8 mouse cellular contexts compared by ENCODE assay signal in the genomic region with DNA sequence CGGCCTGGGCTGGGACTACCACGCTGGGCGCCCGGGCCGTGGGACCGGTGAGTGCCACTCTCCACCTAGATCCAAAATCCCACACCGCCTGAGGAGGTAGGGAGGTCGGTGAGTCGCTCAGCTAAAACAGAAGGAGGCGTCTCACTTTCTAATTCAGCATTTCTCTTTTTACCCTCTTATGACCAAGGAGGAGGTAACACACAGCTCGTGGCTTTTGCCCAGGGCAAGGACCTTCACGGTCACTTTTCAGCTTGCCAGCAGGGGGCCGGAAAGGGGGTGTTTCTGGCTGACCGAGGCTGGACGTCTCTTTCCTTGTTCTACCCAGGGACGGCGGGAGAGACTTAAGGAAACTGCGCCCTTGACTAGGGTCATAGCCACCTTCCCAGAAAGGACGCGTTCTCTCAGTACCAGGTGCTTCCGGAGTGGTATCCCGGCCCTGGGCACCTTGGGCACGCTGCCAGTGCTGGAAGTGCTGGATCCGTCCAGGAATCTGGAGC. TPM values are rescaled to one million over a fixed set of nuclear protein-coding genes. Genes with fewer than 3 reads are reported as not detected.
A peak's percentile ranks its signal among the peaks of the same experiment; 100 is the strongest.
DNase-seq lines count a peak whose midpoint lies in the region; ATAC-seq lines count a peak whose summit lies in the region.

No protein-coding gene starts in this region.

- peak; percentile 30 for ATAC-seq in CD4-positive, CD25-positive, alpha-beta regulatory T cell, adult 4 months
- ATAC-seq in embryonic facial prominence, embryonic 12.5 days (ENCODE audit: insufficient number of reproducible peaks, insufficient read depth, low FRiP score, low TSS enrichment), result peak; percentile 7; the same call in 1 of the 2 replicates

- peak overlapping the region; percentile 82 for H3K9ac ChIP-seq in embryonic facial prominence, embryonic 12.5 days

- peaks cover 23% of the 10 kb centered on the region for H3K36me3 ChIP-seq in embryonic facial prominence, embryonic 12.5 days
- peaks cover 45% of the 10 kb centered on the region for H3K36me3 ChIP-seq in heart, embryonic 10.5 days

- peaks cover 14% of the 10 kb centered on the region for H3K4me1 ChIP-seq in embryonic facial prominence, embryonic 12.5 days
- H3K4me1 ChIP-seq in heart, embryonic 10.5 days, result peaks cover 19% of the 10 kb centered on the region

- under 1% methylated on average over 24 of the region's 24 CpGs for WGBS in embryonic facial prominence, embryonic 12.5 days
- under 1% methylated on average over 24 of the region's 24 CpGs for WGBS in heart, embryonic 10.5 days

- no peaks in the 10 kb centered on the region for H3K9me3 ChIP-seq in embryonic facial prominence, embryonic 12.5 days
- no peaks in the 10 kb centered on the region for H3K9me3 ChIP-seq in heart, embryonic 10.5 days

- peak overlapping the region; percentile 86 for H3K4me3 ChIP-seq in embryonic facial prominence, embryonic 12.5 days
- peak overlapping the region; percentile 93 for H3K4me3 ChIP-seq in heart, embryonic 10.5 days

- peak overlapping the region; percentile 94 for H3K27ac ChIP-seq in embryonic facial prominence, embryonic 12.5 days
- H3K27ac ChIP-seq in heart, embryonic 10.5 days, result peak overlapping the region; percentile 97

- H3K27me3 ChIP-seq in embryonic facial prominence, embryonic 12.5 days, result no peaks in the 10 kb centered on the region
- H3K27me3 ChIP-seq in heart, embryonic 10.5 days (ENCODE audit: insufficient read depth, poor library complexity, severe bottlenecking), result no peaks in the 10 kb centered on the region

- DNase-seq in adrenal gland, adult 18-20 months (ENCODE audit: low spot score in 2 of 2), result peak; percentile 35 to 52
- peak; percentile 89 for DNase-seq in heart, embryonic 10.5 days (ENCODE audit: low spot score)
- peak; percentile 80 for DNase-seq in kidney, adult 9 months
- DNase-seq in lung, postnatal 10 days, result peak; percentile 82
- peak; percentile 44 for DNase-seq in ovary, adult 18-20 months (ENCODE audit: low spot score)
- DNase-seq in T-cell, adult 2 months (ENCODE audit: low spot score), result no peak

- H3K4me2 ChIP-seq in embryonic facial prominence, embryonic 12.5 days (replicated peaks), result peak overlapping the region; percentile 91

RNA-seq across cellular contexts. Expression of gene Pigw, which starts 0.4 kb away (rescaled TPM):
- 1 to 10 TPM; 1.6 to 2.5 TPM for polyA plus RNA-seq in CD4-positive, CD25-positive, alpha-beta regulatory T cell, adult 4 months (2017; shearing (Covaris generic))
- total RNA-seq in adrenal gland, adult 18-20 months (2021), result 1 to 10 TPM; 7.7 to 7.9 TPM
- 2.3 and 2.6 TPM in 2 replicates for polyA plus RNA-seq in embryonic facial prominence, embryonic 12.5 days (2016; fragmentation: Nextera tagmentation; extraction: Ambion mirVana)
- polyA plus RNA-seq in heart, embryonic 10.5 days (2016; fragmentation: Nextera tagmentation; extraction: Ambion mirVana), result 2.7 and 2.8 TPM in 2 replicates

RNA-seq across cellular contexts. Expression of gene Myo19, which starts 0.6 kb away (rescaled TPM):
- 1 to 10 TPM; 2.8 to 2.9 TPM for polyA plus RNA-seq in CD4-positive, CD25-positive, alpha-beta regulatory T cell, adult 4 months (2017; shearing (Covaris generic))
- total RNA-seq in adrenal gland, adult 18-20 months (2021), result 10 to 100 TPM in 1 of 2 experiments, 1 to 10 TPM in 1; 9.4 to 11.6 TPM
- polyA plus RNA-seq in embryonic facial prominence, embryonic 12.5 days (2016; fragmentation: Nextera tagmentation; extraction: Ambion mirVana), result 10.2 and 10.7 TPM in 2 replicates
- polyA plus RNA-seq in heart, embryonic 10.5 days (2016; fragmentation: Nextera tagmentation; extraction: Ambion mirVana), result 10.1 and 10.6 TPM in 2 replicates

RNA-seq across cellular contexts. Expression of gene Ggnbp2, which starts 9.9 kb away (rescaled TPM):
- polyA plus RNA-seq in CD4-positive, CD25-positive, alpha-beta regulatory T cell, adult 4 months (2017; shearing (Covaris generic)), result 100 to 1,000 TPM in 1 of 2 experiments, 10 to 100 TPM in 1; 85.3 to 138 TPM
- 10 to 100 TPM; 75.4 to 83.9 TPM for total RNA-seq in adrenal gland, adult 18-20 months (2021)
- 73.6 and 75.1 TPM in 2 replicates for polyA plus RNA-seq in embryonic facial prominence, embryonic 12.5 days (2016; fragmentation: Nextera tagmentation; extraction: Ambion mirVana)
- 50.5 and 61.9 TPM in 2 replicates for polyA plus RNA-seq in heart, embryonic 10.5 days (2016; fragmentation: Nextera tagmentation; extraction: Ambion mirVana)

RNA-seq across cellular contexts. Expression of gene Znhit3, which starts 35.7 kb away (rescaled TPM):
- polyA plus RNA-seq in CD4-positive, CD25-positive, alpha-beta regulatory T cell, adult 4 months (2017; shearing (Covaris generic)), result 10 to 100 TPM; 29.9 to 38.1 TPM
- 1 to 10 TPM; 8.8 to 9.9 TPM for total RNA-seq in adrenal gland, adult 18-20 months (2021)
- 63.8 and 65.3 TPM in 2 replicates for polyA plus RNA-seq in embryonic facial prominence, embryonic 12.5 days (2016; fragmentation: Nextera tagmentation; extraction: Ambion mirVana)
- polyA plus RNA-seq in heart, embryonic 10.5 days (2016; fragmentation: Nextera tagmentation; extraction: Ambion mirVana), result 55.1 and 78.2 TPM in 2 replicates

RNA-seq across cellular contexts. Expression of gene Dhrs11, which starts 51.7 kb away (rescaled TPM):
- polyA plus RNA-seq in CD4-positive, CD25-positive, alpha-beta regulatory T cell, adult 4 months (2017; shearing (Covaris generic)), result 10 to 100 TPM in 1 of 2 experiments, 1 to 10 TPM in 1; 8.3 to 10.9 TPM
- 10 to 100 TPM; 41.5 to 53.6 TPM for total RNA-seq in adrenal gland, adult 18-20 months (2021)
- polyA plus RNA-seq in embryonic facial prominence, embryonic 12.5 days (2016; fragmentation: Nextera tagmentation; extraction: Ambion mirVana), result 12.3 and 13.5 TPM in 2 replicates
- 29.3 and 34.3 TPM in 2 replicates for polyA plus RNA-seq in heart, embryonic 10.5 days (2016; fragmentation: Nextera tagmentation; extraction: Ambion mirVana)
